Mouse (Mus musculus) T-helper 2 cell (primary cell): Measurements from ENCODE around the gene Zfp955b.
"Not testable (repeated sequence)": the region's sequence is repeated elsewhere in the genome, so short reads cannot be mapped to it uniquely, and the experiment has no call there.

ENCODE experiments used
- in situ Hi-C: fragments of 300-600 bp; cut with MboI, MseI; formaldehyde crosslinking; loops from one replicate; pipeline ENCODE4 v1.15.1; 2025; ENCODE audit warnings: high pct_unique_total_duplicates

Gene Zfp955b

DNA sequence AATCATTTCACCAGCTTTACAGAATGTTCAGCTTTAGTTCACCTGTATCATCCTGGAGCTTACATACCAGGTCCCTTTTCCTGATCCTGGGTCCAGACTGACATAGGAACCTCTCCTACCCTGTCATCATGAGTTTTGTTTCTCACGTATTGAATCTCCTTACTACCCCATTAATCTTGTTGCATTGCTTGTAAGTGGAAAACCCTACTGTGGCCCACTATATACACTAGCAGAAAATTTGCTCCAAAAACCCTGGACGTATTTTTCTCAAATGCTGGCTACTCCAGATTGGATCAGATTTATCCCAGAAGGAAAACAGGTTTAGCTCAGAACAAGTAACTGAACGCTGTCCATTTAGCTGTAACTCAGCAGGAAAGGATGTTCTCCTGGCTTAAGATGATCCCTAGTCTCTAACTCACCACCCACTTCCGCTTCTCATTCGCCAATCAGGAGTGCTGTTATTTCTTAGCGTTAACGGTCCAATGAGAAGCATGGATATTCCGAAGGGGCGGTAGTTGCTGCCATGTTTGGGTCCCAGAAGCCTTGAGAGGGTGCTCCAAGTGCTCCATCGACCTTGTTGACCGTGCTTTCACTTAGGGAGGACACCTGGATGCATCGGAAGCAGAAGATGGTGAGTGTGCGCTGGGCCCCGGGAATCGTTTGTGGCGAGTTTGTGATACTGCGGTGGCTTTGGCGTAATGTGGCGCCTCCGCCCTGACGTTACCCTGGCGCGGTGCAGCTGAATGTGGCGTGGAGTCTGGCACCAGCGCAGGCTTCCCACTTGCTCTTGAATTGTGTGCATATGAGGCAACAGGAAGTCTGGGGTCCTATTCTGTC lies at the start of gene Zfp955b:
Gene Zfp955b, plus strand, starts transcription at position 506 of the 837 bp plus-strand sequence.
- in situ Hi-C loops = not testable (repeated sequence)

DNA sequence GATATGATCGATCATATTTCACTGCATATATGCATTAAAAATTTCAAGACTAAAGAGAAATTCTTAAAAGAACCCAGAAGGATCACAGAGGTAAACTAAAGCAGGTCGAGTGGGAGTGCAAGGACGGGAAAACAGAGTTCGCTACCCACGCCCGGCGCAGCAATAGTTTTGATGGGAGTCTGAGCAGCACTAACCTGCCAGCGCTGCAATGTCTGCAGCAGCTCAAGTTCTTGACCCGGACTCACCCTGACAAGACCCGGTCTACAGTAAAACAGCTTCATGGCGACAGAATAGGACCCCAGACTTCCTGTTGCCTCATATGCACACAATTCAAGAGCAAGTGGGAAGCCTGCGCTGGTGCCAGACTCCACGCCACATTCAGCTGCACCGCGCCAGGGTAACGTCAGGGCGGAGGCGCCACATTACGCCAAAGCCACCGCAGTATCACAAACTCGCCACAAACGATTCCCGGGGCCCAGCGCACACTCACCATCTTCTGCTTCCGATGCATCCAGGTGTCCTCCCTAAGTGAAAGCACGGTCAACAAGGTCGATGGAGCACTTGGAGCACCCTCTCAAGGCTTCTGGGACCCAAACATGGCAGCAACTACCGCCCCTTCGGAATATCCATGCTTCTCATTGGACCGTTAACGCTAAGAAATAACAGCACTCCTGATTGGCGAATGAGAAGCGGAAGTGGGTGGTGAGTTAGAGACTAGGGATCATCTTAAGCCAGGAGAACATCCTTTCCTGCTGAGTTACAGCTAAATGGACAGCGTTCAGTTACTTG lies 34.6 kb upstream of the Zfp955b start, which contains the start of gene Zfp955a:
Gene Zfp955a, minus strand, starts transcription at position 616 of the 789 bp plus-strand sequence.
- in situ Hi-C loops = loop anchor here (5.0 kb wide), 1 partner anchor 38 kb away; no protein-coding TSS in a partner anchor

DNA sequence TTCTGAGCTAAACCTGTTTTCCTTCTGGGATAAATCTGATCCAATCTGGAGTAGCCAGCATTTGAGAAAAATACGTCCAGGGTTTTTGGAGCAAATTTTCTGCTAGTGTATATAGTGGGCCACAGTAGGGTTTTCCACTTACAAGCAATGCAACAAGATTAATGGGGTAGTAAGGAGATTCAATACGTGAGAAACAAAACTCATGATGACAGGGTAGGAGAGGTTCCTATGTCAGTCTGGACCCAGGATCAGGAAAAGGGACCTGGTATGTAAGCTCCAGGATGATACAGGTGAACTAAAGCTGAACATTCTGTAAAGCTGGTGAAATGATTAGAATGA lies 34.1 kb upstream of the Zfp955b start:
- in situ Hi-C loops = not testable (repeated sequence)

DNA sequence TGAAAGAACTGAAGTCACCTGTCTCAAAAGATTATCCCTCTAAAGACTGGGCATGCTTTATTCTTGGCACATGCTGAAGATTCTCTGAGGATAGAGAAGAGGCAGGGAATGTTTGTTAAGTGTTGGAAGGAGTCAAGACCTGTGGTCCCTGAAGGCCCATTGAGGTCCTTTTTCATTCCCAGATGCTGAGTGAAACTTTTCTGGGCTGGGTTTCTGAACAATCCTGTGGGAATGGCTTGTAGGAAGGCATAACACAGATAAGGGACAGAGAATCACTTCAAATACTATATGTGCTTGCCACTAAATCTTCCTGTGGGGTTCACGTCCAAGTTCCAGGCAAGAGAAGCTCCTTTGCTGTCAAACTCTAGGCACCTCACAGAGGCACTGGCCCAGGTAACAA lies 25.0 kb upstream of the Zfp955b start, which contains the start of gene Olfr63:
Gene Olfr63, plus strand, starts transcription at position 301 of the 400 bp plus-strand sequence.
- in situ Hi-C loops = no loop called here

DNA sequence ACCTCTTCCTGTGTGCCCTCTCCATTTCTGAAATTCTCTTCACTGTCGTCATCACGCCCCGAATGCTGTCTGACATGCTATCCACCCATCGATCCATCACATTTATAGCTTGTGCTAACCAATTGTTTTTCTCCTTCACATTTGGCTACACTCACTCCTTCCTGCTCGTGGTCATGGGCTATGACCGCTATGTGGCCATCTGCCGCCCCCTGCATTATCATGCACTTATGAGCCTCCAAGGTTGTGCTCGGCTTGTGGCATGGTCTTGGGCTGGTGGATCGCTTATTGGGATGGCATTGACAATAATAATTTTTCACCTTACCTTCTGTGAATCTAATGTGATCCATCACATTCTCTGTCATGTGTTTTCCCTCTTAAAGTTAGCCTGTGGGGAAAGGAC lies 20.4 kb upstream of the Zfp955b start:
- in situ Hi-C loops = no loop called here

DNA sequence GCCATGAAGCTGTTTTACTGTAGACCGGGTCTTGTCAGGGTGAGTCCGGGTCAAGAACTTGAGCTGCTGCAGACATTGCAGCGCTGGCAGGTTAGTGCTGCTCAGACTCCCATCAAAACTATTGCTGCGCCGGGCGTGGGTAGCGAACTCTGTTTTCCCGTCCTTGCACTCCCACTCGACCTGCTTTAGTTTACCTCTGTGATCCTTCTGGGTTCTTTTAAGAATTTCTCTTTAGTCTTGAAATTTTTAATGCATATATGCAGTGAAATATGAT lies 469 bp downstream of the Zfp955b start:
- in situ Hi-C loops = loop anchor here (5.0 kb wide), 1 partner anchor 38 kb away; no protein-coding TSS in a partner anchor

DNA sequence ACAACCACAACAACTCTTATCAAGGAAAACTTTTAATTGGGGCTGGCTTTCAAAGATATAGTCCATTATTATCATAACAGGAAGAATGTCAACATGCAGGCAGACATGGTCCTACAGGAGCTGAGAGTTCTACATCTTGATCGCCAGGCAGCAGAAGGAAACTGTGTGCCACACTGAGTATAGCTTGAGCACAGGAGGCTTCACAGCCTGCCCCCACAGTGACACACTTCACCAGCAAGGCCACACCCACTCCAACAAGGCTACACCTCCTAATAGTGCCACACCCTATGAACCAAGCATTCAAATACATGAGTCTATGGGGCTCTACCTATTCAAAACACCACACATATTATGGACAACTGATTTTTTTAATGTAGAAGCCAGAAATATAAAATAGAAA lies 63.6 kb downstream of the Zfp955b start:
- in situ Hi-C loops = no loop called here
